Mouse (Mus musculus) urinary bladder, adult 18-20 months (tissue): ENCODE measurements around the gene Robo4.

Source experiments
- DNase-seq, 2 experiments: peaks; one replicate each; pipeline ENCODE4 v3.0.0; 2022; ENCODE audit warnings: low spot score in 2 of 2, mixed read lengths in 2 of 2

Robo4 gene

DNA sequence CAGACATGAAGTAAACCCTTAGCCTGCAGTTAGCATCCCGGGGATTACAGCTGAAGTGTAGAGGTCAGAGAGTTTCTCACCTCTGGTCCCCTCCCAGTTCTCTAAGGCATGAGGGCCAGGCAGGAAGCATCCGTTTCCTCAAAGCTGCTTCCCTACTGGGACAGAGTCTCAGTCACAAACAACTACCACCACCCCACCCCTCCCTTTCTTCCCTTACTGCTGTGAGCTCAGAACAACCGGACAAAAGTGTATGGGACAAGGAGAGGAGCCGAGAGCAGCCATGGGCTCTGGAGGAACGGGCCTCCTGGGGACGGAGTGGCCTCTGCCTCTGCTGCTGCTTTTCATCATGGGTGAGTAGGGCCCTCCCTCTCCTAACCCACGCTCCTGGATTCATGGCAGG is at the start of gene Robo4:
TSS of gene Robo4 (plus strand) at position 96 of the 400 bp plus-strand sequence.
- no peak for DNase-seq

- no peak for DNase-seq
Measured at GRCm38 (mm10) chr9:37354485-37354884, 47.2 kb upstream of the Robo4 start.

DNA sequence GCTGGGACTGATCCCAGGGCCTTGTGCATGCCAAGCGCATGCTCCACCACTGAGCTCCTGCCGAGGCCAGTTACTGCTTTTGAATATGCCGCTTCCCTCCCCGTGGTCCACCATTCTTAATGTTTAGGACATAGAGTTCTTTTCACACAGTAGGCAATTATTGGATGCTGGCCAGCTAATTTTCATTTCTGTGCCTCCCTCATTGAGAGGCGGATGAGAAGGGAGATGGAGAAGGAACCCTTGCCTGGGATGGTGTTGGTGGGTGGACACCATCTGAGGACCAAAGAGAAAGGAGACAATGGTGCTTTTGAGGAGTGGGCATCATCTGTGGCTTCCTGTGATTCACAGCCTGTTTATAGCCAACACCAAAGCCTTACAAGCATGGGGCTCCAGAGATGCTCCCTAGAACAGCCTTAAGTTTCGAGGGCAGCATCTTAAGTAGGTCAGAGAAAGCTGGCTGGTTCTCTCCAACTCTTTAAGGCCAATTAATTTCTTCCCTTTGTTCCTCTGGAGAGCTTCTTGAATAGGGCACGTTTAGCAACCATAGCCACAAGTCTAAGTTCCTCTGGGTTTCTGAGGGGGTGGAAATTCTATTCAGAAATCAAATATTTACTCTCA is 42.9 kb upstream of the Robo4 start:
- DNase-seq = no peak

GRCm38 (mm10) chr9:37359331-37360220 is 42.1 kb upstream of the Robo4 start:
- DNase-seq = no peak

DNA sequence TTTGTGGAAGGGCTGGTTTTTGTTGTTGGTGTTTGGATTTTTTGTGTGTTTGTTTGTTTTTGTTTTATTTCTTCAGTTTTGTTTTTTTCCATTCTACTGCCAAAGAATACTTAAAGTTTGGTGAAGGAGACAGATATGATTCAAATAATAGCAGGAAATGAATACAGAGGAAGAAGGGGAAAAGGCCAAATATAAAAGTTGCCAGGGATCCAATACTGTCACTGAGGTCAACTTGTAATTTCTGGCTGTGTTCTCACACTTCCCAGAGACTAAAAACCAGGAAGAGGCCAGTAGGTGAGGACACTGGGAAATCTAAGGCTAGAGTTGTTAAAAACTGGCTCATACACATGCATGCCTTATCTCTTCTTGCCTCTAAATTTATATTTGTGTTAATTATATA is 39.6 kb upstream of the Robo4 start:
- no peak for DNase-seq

DNA sequence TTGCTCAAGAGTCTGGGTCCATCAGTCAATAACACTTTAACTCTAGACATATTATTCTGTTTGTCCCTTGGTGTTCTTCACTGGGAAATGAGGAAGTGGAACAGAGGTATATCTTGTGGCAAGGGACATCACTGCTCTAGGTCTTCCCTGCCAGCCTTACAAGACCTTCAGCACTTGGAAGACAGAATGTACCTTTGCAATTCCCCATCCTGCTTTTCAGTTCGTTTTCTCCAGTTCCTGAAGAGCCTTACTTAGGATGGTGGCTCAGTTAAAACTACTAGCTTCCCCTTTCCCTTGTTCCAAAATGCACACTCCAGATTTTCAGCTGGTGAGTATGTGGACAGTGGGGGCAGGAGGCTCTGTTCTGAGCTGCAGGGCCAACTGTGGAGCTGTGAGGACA is 38.8 kb upstream of the Robo4 start:
- DNase-seq = no peak

- no peak for DNase-seq
Measured at GRCm38 (mm10) chr9:37363551-37363950, 38.1 kb upstream of the Robo4 start.

GRCm38 (mm10) chr9:37364392-37364791 is 37.3 kb upstream of the Robo4 start:
- no peak for DNase-seq

GRCm38 (mm10) chr9:37365706-37366105 is 36.0 kb upstream of the Robo4 start:
- no peak for DNase-seq

DNA sequence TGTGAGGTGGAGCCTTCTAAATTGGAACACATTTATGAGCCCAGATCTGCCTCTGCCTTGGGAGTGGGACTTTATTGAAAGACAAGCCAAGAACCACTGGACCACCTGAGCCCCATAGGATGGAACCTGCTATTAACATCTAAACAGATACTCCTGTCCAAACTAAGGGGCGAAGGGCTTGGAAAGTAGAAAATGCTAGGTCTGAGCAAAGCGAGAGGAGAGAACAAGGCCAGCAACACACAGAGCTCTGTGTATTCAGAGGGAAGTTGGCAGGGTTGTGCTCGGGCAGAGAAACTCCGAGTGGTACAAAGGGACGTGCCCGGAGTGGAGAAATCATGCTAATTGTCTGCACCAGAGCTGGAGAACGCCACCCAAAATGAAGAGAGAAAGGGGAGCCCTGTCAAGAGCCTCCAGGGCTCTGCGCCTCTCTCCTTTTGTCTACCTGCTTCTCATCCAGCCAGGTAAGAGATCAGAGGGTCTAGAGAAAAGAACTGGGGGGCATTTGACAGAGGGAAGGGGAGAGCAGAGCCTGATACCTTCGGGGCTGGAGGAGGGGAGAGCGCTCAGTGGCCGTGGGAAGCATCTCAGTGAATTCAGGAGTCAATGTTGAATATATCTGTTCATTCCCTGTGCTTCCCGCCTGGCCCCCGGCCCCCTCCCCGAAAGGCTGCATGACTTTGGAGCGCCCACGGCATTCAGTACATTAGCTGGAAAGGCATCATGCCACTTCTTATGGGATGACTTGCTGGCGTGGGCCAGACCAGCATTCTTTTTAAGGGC is 34.2 kb upstream of the Robo4 start, which contains the start of gene Hepacam:
TSS of gene Hepacam (plus strand) at position 51 of the 780 bp plus-strand sequence.
- DNase-seq = no peak

GRCm38 (mm10) chr9:37368081-37368830 is 33.4 kb upstream of the Robo4 start:
- DNase-seq = no peak

DNA sequence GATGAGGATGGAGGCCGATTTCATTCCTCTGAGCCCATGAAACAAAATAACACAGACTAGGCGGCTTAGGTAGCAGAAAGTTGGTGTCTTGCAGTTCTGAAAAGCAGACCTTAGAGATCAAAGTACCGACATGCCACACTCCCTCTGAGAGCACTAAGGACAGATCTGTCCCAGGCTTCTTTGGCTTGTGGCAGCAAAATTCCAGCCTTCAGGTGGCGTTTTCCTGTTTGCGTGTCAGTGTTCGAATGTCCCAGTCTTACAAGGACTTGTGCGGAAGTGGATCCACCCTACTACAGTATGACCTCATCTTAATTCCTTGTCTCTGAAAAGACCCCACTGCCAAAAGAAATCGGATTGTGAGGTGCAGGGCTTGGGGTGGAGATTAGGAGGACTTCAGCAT is 32.8 kb upstream of the Robo4 start:
- DNase-seq = no peak

- no peak for DNase-seq
Measured at GRCm38 (mm10) chr9:37371232-37371801, 30.4 kb upstream of the Robo4 start.

DNA sequence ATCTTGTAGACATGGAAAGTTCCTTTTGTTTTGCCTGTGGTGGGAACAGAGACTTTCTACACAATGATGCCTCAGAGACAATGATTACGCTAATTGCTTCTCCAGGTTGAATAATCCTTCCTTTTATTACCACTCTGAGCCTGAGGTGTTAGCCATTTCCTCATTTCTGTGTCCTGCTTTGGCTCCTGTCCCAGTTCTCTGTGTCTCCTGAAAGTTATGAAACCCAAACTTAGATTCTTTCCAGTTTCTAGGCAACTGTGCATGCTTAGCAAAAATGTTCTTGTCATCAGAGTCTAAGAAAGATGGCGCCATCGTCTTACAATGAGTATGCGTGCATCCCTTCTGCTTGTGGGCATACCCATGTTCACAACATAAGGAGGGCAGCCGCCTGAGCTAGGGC is 26.0 kb upstream of the Robo4 start:
- no peak for DNase-seq

DNA sequence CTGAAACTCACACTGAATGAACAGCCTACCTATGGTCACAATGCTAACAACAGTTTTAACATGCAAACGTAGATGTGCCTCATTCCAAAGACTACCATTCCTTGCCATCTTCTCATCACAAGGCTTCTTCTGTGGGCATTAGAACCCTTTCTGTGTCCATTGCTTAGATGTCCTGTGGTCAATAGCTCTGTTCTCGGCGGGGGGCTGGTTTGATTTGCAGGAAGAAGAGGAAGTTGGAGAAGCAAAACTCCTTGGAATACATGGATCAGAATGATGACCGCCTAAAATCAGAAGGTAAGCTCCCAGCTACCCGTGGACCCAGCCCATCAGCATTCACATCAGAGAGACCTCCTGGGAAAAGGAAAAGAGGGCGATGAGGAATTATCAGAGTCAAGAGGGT is 18.5 kb upstream of the Robo4 start:
- no peak for DNase-seq

DNA sequence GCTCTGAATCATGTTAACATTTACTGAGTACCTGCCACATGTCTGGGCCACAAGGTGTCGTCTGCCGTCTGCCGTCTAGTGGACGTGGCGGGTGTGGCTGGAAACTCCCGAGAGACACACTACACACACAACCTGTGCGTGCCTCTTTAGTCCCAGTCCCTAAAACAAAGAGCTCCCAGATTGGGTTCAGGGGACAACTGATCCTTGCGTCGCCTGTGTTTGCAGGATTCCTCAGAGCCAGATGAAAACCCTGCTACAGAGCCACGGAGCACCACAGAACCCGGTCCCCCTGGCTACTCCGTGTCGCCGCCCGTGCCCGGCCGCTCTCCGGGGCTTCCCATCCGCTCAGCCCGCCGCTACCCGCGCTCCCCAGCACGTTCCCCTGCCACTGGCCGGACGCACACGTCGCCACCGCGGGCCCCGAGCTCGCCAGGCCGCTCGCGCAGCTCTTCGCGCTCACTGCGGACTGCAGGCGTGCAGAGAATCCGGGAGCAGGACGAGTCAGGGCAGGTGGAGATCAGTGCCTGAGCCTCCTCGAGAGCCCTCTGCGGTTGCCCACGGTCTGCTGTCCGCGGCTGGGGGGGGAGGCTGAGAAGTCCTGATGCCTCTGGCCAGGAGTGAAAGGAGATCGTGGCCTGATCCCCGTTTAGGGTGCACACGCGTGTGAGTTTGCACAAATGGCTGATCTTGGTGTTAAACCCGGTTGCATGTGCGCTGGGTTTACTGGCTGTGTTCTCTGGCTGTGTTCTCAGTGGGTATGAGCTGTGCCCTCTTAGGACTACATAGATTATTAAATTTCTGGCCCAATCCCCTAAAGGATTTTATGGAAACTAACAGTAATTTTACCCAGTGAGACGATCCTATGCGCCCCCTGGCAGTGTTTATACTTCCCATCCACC is 17.2 kb upstream of the Robo4 start:
- DNase-seq = peak in 1 of 2 experiments; percentile 44

DNA sequence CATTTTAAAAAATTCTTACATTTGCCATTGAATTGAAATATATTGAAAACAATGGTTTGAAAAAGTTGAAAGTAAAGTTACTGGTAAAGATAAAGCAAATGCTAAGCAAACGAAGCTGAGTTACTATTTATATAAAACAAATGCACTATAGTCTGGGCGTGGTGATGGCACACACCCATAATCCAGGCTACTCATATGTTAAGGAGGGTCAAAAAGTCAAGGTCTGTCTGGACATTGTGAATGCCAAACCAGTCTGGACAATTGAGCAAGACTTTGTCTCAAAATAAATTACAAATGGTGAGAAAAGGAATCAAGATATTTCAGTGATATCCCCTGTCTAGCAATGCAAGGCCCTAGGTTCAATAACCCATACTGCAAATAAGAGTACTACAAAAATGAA is 10.8 kb upstream of the Robo4 start:
- DNase-seq = no peak

GRCm38 (mm10) chr9:37392071-37392470 is 9.6 kb upstream of the Robo4 start:
- DNase-seq = no peak

DNA sequence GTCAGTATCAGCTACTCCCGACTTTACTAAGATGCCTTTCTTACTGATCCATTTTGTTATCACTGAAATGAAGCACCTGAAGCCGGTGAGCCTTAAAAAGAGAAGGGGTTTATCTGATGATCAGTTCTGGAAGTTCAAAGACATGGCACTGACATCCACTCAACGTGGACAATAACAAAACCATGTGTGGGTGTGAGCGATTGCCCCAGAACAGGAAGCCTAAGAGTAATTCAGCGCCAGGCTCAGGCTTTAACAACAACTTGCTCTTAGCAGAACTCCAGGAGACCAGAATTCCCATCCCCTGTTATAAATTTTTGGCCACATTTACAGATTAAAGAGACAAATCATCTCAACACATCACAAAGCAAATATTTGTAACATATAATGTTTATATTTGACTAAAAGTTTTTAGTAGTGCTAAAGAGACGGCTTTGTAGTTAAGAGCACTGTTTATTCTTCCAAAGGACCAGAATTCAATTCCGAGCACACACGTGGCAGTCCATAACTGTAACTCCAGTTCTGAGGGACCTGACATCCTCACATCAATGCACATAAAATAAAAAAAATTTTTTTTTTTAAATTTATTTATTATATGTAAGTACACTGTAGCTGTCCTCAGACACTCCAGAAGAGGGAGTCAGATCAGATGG is 8.1 kb upstream of the Robo4 start:
- DNase-seq = no peak

DNA sequence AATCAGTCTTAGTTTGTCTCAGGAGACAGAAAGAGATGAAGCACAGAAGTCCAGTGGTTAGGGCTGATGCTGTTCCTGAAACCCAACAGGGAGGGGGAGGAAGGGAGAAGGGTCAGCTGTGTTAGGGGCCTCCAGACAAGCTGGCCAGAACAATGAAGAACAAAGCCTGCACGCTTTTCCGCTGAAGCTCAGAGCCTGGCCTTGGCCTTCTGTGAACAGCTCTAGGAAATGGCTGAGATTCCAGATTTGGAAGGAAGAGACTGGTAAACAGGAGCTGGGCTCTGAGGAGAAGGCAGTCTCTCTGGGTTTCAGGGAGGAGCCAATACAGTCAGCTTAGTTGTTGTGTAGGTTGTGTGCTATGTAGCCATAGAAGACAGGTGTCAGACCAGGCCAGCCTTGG is 1.1 kb upstream of the Robo4 start:
- no peak for DNase-seq
